Mouse (Mus musculus) Patski (cell line): ENCODE measurements around the gene Sdc4. TPM values are rescaled to one million over a fixed set of nuclear protein-coding genes. Genes with fewer than 3 reads are reported as not detected.

Experiments used
- ATAC-seq: fragments of 100-300 bp; one replicate; pipeline ENCODE4 v1.8.0; 2021
- CTCF ChIA-PET: fragments of 350-600 bp; sonication (Branson Sonifier 250); formaldehyde crosslinking; loops from one replicate; lab custom pipeline; 2022; ENCODE audit warnings: inconsistent platforms; lab: Charles Lee
- POLR2A ChIA-PET: fragments of 350-600 bp; sonication (Branson Sonifier 250); formaldehyde crosslinking; loops from one replicate; lab custom pipeline; 2022; ENCODE audit warnings: antibody characterized with exemption, inconsistent platforms; lab: Charles Lee
- DNase-seq: peaks from one replicate; pipeline ENCODE4 v3.0.0-alpha.2; 2011; ENCODE audit warnings: low read depth, low spot score
- H3K27me3 ChIP-seq: fragments of 371-371 bp; one replicate; pipeline ENCODE4 v1.5.1; 2021
- CTCF ChIP-seq: fragments of 100-300 bp; IDR thresholded peaks from one replicate; pipeline ENCODE4 v1.5.1; 2021
- in situ Hi-C: fragments of 300-500 bp; cut with MboI; formaldehyde crosslinking; loops from 3 replicates; pipeline ENCODE4 v1.11.1; 2018; ENCODE audit warnings: low pct_unique_long_range_greater_than_20kb, mixed read lengths
- polyA plus RNA-seq: library from polyadenylated mRNA; unstranded; gene quantifications from one replicate; pipeline ENCODE4 v1.2.3, GENCODE M21; 2021

The Sdc4 gene
- polyA plus RNA-seq, 1 experiment from 2014 or later, result 672 TPM

DNA sequence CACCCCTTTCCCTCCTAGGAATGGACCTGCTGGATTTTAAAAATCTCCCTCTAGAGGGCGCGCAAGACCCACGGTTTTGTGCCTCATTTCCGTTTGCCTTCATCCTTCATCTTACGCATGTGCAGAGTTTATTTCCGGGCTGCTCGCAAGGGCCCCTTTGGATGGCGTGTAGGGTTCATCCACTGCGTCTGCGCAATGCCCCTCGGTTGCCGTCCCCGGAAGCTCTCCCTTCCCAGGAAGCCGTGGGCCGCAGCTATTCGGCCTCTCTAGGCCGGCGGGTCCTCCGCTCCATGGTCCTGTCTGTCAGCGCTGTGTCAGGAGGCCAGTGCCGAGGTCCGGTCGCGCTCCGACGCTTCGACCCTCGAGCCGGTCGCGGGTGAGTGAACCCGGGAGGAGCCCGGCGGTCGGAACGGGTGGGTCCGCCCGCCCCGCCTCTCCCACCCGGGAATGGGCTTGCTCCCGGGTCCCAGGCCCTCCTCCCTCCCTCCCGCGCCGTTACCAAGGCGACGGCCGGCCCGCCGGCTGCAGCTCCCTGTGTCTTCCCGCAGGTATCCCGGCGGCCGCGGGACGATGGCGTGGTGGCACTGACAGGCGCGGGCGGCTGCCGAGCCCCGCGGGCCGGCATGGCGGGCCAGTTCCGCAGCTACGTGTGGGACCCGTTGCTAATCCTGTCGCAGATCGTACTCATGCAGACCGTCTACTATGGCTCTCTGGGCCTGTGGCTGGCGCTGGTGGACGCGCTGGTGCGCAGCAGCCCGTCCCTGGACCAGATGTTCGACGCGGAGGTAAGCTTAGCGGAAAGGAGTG is 17.3 kb upstream of the Sdc4 start, which contains the start of gene Gm20458:
Gm20458 (plus strand) TSS at position 223 of the 807 bp plus-strand sequence.
- H3K27me3 ChIP-seq, result no peaks in the 10 kb centered on the region
- in situ Hi-C loops, result loop anchor here (5.0 kb wide), 1 partner anchor 56 kb away; no protein-coding TSS in a partner anchor
- DNase-seq (peak; percentile 91), ATAC-seq (peak; percentile 81)
- TF ChIP-seq CTCF, result peak; percentile 87
- POLR2A ChIA-PET, result interaction anchor here (0.6 to 1.9 kb wide), 11 partner anchors 14 to 1054 kb away, joined by 3 to 4 read pairs (median 3); no protein-coding TSS in a partner anchor
- CTCF ChIA-PET, result interaction anchor here (0.6 to 2.2 kb wide), 20 partner anchors 9 to 102 kb away, joined by 3 to 18 read pairs (median 4); partner anchors contain the start of gene Trp53tg5

DNA sequence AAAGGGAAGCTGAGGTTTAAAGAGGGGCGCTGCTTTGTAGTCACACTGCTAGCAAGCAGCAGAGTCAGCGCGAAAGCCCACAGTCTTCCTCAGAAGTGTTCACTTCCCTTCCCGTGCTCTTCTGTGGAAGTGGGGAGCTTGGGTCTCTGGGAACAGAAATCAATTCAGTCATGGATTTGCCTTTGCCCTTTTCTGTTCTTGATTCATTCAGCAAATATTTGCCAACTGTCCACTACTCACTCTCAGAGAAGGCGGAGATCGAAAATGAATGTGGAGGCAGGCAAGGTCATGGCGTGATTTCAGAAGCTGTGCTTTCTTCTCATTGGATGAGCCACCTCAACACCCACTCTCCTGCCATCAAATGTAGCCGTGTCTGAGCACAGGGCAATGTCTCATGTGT is 14.8 kb upstream of the Sdc4 start:
- ChIA-PET POLR2A (interaction anchor here (1.4 kb wide), 1 partner anchor 31 kb away, joined by 3 read pairs; no protein-coding TSS in a partner anchor), CTCF (interaction anchor here (1.1 to 1.6 kb wide), 6 partner anchors 36 to 72 kb away, joined by 3 to 4 read pairs (median 3); no protein-coding TSS in a partner anchor)
- no peaks in the 10 kb centered on the region for H3K27me3 ChIP-seq
- TF ChIP-seq CTCF, result no peak
- DNase-seq, result no peak
- in situ Hi-C loops, result loop anchor here (5.0 kb wide), 1 partner anchor 41 kb away; no protein-coding TSS in a partner anchor
- no peak for ATAC-seq

DNA sequence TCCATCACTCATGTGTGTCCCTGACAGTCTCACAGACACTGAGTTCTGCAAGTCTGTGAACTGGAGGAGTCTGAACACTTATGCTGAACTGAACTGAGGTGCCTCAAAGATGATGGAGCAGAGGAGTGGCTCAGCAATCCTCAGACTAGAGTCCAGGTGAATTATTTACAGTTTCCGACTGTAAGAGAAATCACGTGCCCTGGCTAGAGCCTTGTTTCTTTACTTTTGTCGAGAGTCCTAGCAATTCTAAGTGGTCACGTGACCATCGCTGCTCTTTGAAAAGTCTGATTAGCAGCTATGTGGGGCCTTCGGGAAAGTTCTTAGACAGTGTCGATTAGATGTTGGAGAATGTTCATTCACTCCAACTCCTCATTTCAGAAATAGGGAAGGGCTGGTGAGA is 14.3 kb upstream of the Sdc4 start:
- no peak for ATAC-seq
- no peak for DNase-seq
- H3K27me3 ChIP-seq, result no peaks in the 10 kb centered on the region
- in situ Hi-C loops, result loop anchor here (5.0 kb wide), 1 partner anchor 41 kb away; no protein-coding TSS in a partner anchor
- TF ChIP-seq CTCF, result no peak
- ChIA-PET POLR2A (interaction anchor here (1.4 to 8.3 kb wide), 2 partner anchors 17 to 30 kb away, joined by 3 to 110 read pairs; partner anchors contain the start of gene Sdc4), CTCF (interaction anchor here (1.1 to 1.6 kb wide), 7 partner anchors 9 to 73 kb away, joined by 3 to 4 read pairs (median 3); no protein-coding TSS in a partner anchor)

DNA sequence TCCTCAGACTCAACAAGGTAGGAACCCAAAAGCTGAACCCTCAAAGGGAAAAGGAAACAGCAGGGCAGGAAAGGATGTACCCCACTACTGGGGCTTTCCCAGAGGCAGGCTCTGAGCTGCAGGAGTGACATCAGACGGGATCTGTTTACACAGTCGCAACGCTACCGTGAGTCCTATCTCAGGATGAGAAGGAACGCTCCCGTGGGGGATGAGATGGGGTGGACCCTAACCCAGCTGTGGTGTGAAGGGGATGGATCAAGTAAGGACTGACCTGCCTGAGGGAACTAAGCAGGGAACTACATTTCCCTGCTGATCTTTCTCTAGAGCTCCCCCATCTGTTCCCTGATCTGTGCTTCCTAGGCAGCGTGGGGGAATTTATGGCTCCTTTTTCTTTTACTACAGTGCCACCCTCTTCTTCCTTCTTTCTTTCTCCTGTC is 13.2 kb upstream of the Sdc4 start, which contains the start of gene Sys1:
Sys1 (plus strand) TSS at position 101 of the 437 bp plus-strand sequence.
- ChIA-PET POLR2A (interaction anchor here (0.6 to 8.3 kb wide), 6 partner anchors 16 to 39 kb away, joined by 3 to 110 read pairs (median 8); partner anchors contain the start of gene Sdc4), CTCF (interaction anchor here (0.6 to 3.5 kb wide), 17 partner anchors 8 to 70 kb away, joined by 3 to 17 read pairs (median 3); partner anchors contain the start of gene Sdc4)
- TF ChIP-seq CTCF, result peak; percentile 29
- no peaks in the 10 kb centered on the region for H3K27me3 ChIP-seq
- DNase-seq, result no peak
- ATAC-seq, result peak; percentile 5
- in situ Hi-C loops, result loop anchor here (5.0 kb wide), 1 partner anchor 40 kb away; no protein-coding TSS in a partner anchor

DNA sequence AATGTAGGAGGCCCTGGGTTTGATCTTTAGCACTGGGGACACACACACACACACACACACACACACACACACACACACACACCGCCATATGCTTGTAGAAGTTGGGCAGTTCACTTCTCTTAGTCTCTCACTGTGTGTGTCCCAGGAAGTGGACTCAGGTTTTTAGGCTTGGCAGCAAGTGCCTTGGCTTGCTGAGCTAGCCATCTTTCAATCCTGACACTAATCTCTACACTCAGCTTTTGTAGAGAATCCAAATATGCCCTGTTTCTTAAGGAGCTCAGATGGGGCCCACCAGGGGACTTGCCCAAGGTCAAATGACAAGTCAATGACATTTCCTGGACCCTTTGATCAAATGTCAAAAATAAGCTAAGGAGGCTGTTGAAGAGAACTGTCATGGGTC is 12.7 kb upstream of the Sdc4 start:
- in situ Hi-C loops, result loop anchor here (5.0 kb wide), 1 partner anchor 39 kb away; no protein-coding TSS in a partner anchor
- TF ChIP-seq CTCF, result no peak
- ChIA-PET CTCF (interaction anchor here (0.6 to 3.5 kb wide), 20 partner anchors 8 to 71 kb away, joined by 3 to 17 read pairs (median 4); partner anchors contain the start of gene Sdc4), POLR2A (interaction anchor here (0.6 to 8.3 kb wide), 8 partner anchors 10 to 71 kb away, joined by 3 to 110 read pairs (median 6); partner anchors contain the start of gene Sdc4)
- ATAC-seq (no peak), DNase-seq (no peak)
- no peaks in the 10 kb centered on the region for H3K27me3 ChIP-seq

DNA sequence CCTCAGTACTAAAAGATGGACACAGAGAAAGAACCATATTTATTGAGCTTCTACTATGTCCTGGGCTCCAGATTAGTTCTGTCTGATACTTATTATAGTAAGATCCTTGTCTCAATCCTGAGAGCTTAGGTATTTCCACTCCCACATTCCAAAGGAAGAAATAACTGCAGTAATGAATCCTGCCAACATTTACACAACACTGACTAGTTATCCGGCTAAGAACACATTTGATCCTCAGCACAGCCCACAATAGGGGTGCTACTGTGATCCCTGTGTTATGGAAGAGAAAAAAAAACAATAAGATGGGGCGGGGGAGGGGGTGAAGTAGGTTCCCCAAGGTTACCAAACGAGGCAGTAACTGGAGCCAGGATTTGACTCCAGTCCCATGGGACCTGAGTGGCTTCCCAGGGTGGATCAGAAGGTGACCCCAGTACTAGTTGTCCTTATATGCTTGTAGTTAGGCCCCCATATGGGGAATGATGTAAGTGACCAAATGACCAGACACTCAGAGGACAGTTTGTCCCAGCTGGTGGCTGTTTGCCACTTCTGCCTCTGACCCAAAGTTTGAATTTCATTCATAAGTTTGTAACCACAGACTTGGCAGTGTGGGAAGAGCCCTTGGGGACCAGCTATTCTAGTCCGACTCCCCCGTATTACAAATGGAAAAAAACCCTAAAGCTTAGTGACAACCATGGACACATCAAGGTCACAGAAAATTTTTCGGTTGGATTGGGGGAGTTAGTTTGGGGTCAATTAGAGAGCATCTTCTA is 11.9 kb upstream of the Sdc4 start:
- CTCF ChIA-PET, result interaction anchor here (0.6 to 3.5 kb wide), 13 partner anchors 9 to 72 kb away, joined by 3 to 17 read pairs (median 7); partner anchors contain the start of gene Sdc4
- in situ Hi-C loops, result loop anchor here (5.0 kb wide), 1 partner anchor 38 kb away; no protein-coding TSS in a partner anchor
- no peak for TF ChIP-seq CTCF
- no peaks in the 10 kb centered on the region for H3K27me3 ChIP-seq
- ATAC-seq (peak; percentile 63), DNase-seq (no peak)
- POLR2A ChIA-PET, result interaction anchor here (0.6 to 8.3 kb wide), 7 partner anchors 10 to 72 kb away, joined by 3 to 110 read pairs (median 6); partner anchors contain the start of gene Sdc4

DNA sequence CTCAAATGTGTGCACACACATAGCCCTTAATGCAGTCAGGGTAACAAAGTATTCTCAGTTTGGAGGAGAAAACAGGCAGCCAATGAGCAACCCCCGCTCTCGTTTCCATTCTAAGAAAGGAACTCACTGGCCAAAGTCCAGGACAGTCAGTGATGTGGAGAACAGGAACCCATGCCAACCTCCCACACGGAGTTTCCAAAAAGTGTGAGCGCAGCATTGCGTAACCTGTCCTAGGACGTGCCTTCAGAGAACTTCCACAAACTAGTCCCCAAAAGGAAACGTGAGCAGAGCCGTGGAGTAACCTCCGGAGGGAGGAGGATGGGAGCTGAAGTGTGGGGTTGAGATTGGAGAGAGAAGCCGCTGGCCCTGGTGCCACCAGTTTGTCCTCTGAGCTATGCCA is 11.2 kb upstream of the Sdc4 start:
- DNase-seq, result peak; percentile 91
- ChIA-PET POLR2A (interaction anchor here (0.8 to 8.3 kb wide), 4 partner anchors 14 to 37 kb away, joined by 3 to 110 read pairs (median 26); partner anchors contain the start of gene Sdc4), CTCF (interaction anchor here (0.8 to 3.5 kb wide), 6 partner anchors 16 to 67 kb away, joined by 3 to 17 read pairs (median 11); no protein-coding TSS in a partner anchor)
- peak; percentile 35 for ATAC-seq
- no peak for TF ChIP-seq CTCF
- in situ Hi-C loops, result loop anchor here (5.0 kb wide), 1 partner anchor 38 kb away; no protein-coding TSS in a partner anchor
- no peaks in the 10 kb centered on the region for H3K27me3 ChIP-seq

DNA sequence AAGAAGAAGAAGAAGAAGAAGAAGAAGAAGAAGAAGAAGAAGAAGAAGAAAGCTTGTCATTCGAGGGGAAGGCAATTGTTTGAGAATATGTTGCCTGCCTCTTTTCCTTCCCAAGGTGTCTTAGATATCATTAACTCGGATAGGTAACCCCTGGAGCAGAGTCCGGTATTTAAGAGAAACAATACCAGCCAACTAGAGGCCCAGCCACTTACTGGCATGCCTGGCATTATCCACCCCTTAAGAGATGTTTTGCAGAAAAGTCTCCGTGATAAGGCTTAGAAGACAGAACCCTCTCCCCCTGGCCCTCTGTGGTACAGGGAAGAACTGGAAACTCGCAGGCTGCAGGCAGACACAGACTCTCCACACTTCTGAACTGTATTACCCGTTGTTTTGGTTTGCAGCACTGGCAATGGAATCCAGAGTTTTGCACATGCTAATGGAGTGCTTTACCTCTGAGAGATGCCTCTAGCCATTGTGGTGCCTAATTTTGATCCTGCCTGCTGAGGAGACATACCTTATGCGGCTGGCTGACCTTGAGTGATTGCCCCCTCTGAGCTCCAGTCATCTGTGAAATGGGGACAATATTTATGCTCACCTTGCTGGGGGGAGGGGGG is 10.3 kb upstream of the Sdc4 start:
- ChIA-PET CTCF (interaction anchor here (1.2 to 3.5 kb wide), 5 partner anchors 15 to 68 kb away, joined by 4 to 17 read pairs (median 9); no protein-coding TSS in a partner anchor), POLR2A (interaction anchor here (0.6 to 8.3 kb wide), 5 partner anchors 13 to 83 kb away, joined by 3 to 110 read pairs (median 4); partner anchors contain the start of gene Sdc4)
- DNase-seq (no peak), ATAC-seq (no peak)
- in situ Hi-C loops, result no loop called here
- TF ChIP-seq CTCF, result no peak
- H3K27me3 ChIP-seq, result no peaks in the 10 kb centered on the region
